Mouse (Mus musculus) hindbrain, embryonic 12.5 days (tissue): ENCODE results near the gene Eps8l2. TPM values are rescaled to one million over a fixed set of nuclear protein-coding genes. Genes with fewer than 3 reads are reported as not detected.
A peak's percentile ranks its signal among the peaks of the same experiment; 100 is the strongest.
"Not testable (repeated sequence)": the region's sequence is repeated elsewhere in the genome, so short reads cannot be mapped to it uniquely, and the experiment has no call there.

ENCODE experiments used
- ATAC-seq: fragments of 200-750 bp; cut with Nextera tagmentation; 2 replicates; pipeline ENCODE4 v1.8.0; 2017; ENCODE audit warnings: moderate TSS enrichment; ENCODE audit not compliant: low FRiP score
- H3K27ac ChIP-seq: fragments of 300-500 bp; sonication (generic); 2 replicates; pipeline ENCODE4 v1.5.1; 2016; ENCODE audit warnings: mild to moderate bottlenecking
- H3K27me3 ChIP-seq: fragments of 300-500 bp; sonication (generic); 2 replicates; pipeline ENCODE4 v1.6.1; 2016; ENCODE audit warnings: mild to moderate bottlenecking
- H3K36me3 ChIP-seq: fragments of 300-500 bp; sonication (generic); 2 replicates; pipeline ENCODE4 v1.6.1; 2016; ENCODE audit warnings: mild to moderate bottlenecking
- H3K4me1 ChIP-seq: fragments of 300-500 bp; sonication (generic); 2 replicates; pipeline ENCODE4 v1.6.1; 2016
- H3K4me2 ChIP-seq: fragments of 300-500 bp; sonication (generic); replicated peaks from 2 replicates; pipeline ENCODE4 v1.6.1; 2016; ENCODE audit warnings: mild to moderate bottlenecking
- H3K4me3 ChIP-seq: fragments of 300-500 bp; sonication (generic); 2 replicates; pipeline ENCODE4 v1.5.1; 2016; ENCODE audit warnings: mild to moderate bottlenecking
- H3K9ac ChIP-seq: fragments of 300-500 bp; sonication (generic); 2 replicates; pipeline ENCODE4 v1.6.1; 2016; ENCODE audit warnings: mild to moderate bottlenecking, moderate library complexity
- H3K9me3 ChIP-seq: fragments of 300-500 bp; sonication (generic); replicated peaks from 2 replicates; pipeline ENCODE4 v1.6.1; 2016; ENCODE audit warnings: mild to moderate bottlenecking
- WGBS: fragments of 180-500 bp; shearing (Covaris S2); methylation state at CpG from one replicate; pipeline ENCODE4 v1.1.7; 2016; 5-methylcytosine and 5-hydroxymethylcytosine counted together
- polyA plus RNA-seq: library from polyadenylated mRNA; unstranded; fragments of >200 nt; fragmentation: Nextera tagmentation; extraction: Ambion mirVana; gene quantifications from 2 replicates; pipeline ENCODE4 v1.2.1, GENCODE M21; 2016

Gene Eps8l2
- polyA plus RNA-seq, 1 experiment from 2014 or later = 2.6 TPM

- Histone ChIP-seq H3K4me2 (no peak overlapping the region), H3K4me1 (no peaks in the 10 kb centered on the region), H3K27ac (no peak overlapping the region), H3K4me3 (no peak overlapping the region), H3K36me3 (peaks cover 61% of the 10 kb centered on the region), H3K9me3 (no peaks in the 10 kb centered on the region), H3K27me3 (no peaks in the 10 kb centered on the region), H3K9ac (no peak overlapping the region)
- WGBS = 49% methylated on average over 5 of the region's 5 CpGs
- ATAC-seq = peak; percentile 46; the same call in 1 of the 2 replicates
These were observed 64.6 kb downstream of the Eps8l2 start for GRCm38 (mm10) chr7:141403305-141403704.

- H3K4me2 ChIP-seq = no peak overlapping the region
- H3K9ac ChIP-seq = no peak overlapping the region
- no peak overlapping the region for H3K27ac ChIP-seq
- no peaks in the 10 kb centered on the region for H3K9me3 ChIP-seq
- 83% methylated on average over 4 of the region's 4 CpGs for WGBS
- no peaks in the 10 kb centered on the region for H3K27me3 ChIP-seq
- H3K4me1 ChIP-seq = peaks cover 5% of the 10 kb centered on the region
- ATAC-seq = no peak
- no peak overlapping the region for H3K4me3 ChIP-seq
- H3K36me3 ChIP-seq = peaks cover 61% of the 10 kb centered on the region
These were observed 66.8 kb downstream of the Eps8l2 start for GRCm38 (mm10) chr7:141405466-141405865.

GRCm38 (mm10) chr7:141407670-141408069, 69.0 kb downstream of the Eps8l2 start:
- ATAC-seq, H3K4me3 ChIP-seq, H3K9me3 ChIP-seq, H3K4me2 ChIP-seq, H3K4me1 ChIP-seq, H3K9ac ChIP-seq, H3K27ac ChIP-seq, H3K27me3 ChIP-seq: not testable (repeated sequence)
- H3K36me3 ChIP-seq = peaks cover 45% of the 10 kb centered on the region
- WGBS = 97% methylated on average over 7 of the region's 7 CpGs

GRCm38 (mm10) chr7:141408833-141409232, 70.2 kb downstream of the Eps8l2 start:
- H3K4me1 ChIP-seq = peaks cover 12% of the 10 kb centered on the region
- H3K9me3 ChIP-seq = no peaks in the 10 kb centered on the region
- H3K4me3 ChIP-seq = no peak overlapping the region
- no peak overlapping the region; the same call in 1 of the 2 replicates for H3K4me2 ChIP-seq
- peaks cover 37% of the 10 kb centered on the region for H3K36me3 ChIP-seq
- H3K27ac ChIP-seq = peak overlapping the region; percentile 44; the same call in 1 of the 2 replicates
- H3K27me3 ChIP-seq = no peaks in the 10 kb centered on the region
- no peak overlapping the region for H3K9ac ChIP-seq
- WGBS = 15% methylated on average over 11 of the region's 11 CpGs
- peak; percentile 46 for ATAC-seq

- Histone ChIP-seq H3K9me3 (no peaks in the 10 kb centered on the region), H3K9ac (peak overlapping the region; percentile 3; the same call in 1 of the 2 replicates), H3K36me3 (peaks cover 37% of the 10 kb centered on the region), H3K4me3 (no peak overlapping the region), H3K4me2 (no peak overlapping the region), H3K27ac (no peak overlapping the region), H3K27me3 (no peaks in the 10 kb centered on the region), H3K4me1 (peaks cover 17% of the 10 kb centered on the region)
- WGBS = 90% methylated on average over 8 of the region's 8 CpGs
- no peak for ATAC-seq
These were observed 72.0 kb downstream of the Eps8l2 start for GRCm38 (mm10) chr7:141410631-141411030.

GRCm38 (mm10) chr7:141411667-141412066, 73.0 kb downstream of the Eps8l2 start:
- H3K27ac ChIP-seq = no peak overlapping the region
- no peak for ATAC-seq
- WGBS = 79% methylated on average over 1 of the region's 1 CpGs

More at GRCm38 (mm10) chr7:141411667-141412066, 73.0 kb downstream of the Eps8l2 start:
- no peaks in the 10 kb centered on the region for H3K9me3 ChIP-seq
- H3K9ac ChIP-seq = 0 out of 2 replicates have a peak overlapping the region, but pooled peaks have one; percentile 27
- H3K4me3 ChIP-seq = no peak overlapping the region
- no peaks in the 10 kb centered on the region for H3K27me3 ChIP-seq
- peaks cover 37% of the 10 kb centered on the region for H3K36me3 ChIP-seq
- no peak overlapping the region for H3K4me2 ChIP-seq
- H3K4me1 ChIP-seq = peaks cover 17% of the 10 kb centered on the region

Other genes with a start within 250 kb of the Eps8l2 start
- gene Sigirr, start 238.3 kb upstream of the Eps8l2 start, polyA plus RNA-seq = 1.7 and 2.6 TPM in 2 replicates
- gene Ano9, start 221.1 kb upstream of the Eps8l2 start, polyA plus RNA-seq = 0.59 and 0.81 TPM in 2 replicates
- gene Ptdss2, start 216.5 kb upstream of the Eps8l2 start, polyA plus RNA-seq = 76.0 and 76.5 TPM in 2 replicates
- gene Rnh1, start 166.0 kb upstream of the Eps8l2 start, polyA plus RNA-seq = 61.0 and 61.9 TPM in 2 replicates
- gene Hras, start 144.9 kb upstream of the Eps8l2 start, polyA plus RNA-seq = 95.1 and 103 TPM in 2 replicates
- 10.8 and 12.2 TPM in 2 replicates for gene Lrrc56, start 144.7 kb upstream of the Eps8l2 start, polyA plus RNA-seq
- 3.3 and 3.9 TPM in 2 replicates for gene Lmntd2, start 124.8 kb upstream of the Eps8l2 start, polyA plus RNA-seq
- 34.7 and 35.6 TPM in 2 replicates for gene Rassf7, start 123.0 kb upstream of the Eps8l2 start, polyA plus RNA-seq
- 95.5 and 99.3 TPM in 2 replicates for gene Phrf1, start 110.1 kb upstream of the Eps8l2 start, polyA plus RNA-seq
- 1.1 and 1.5 TPM in 2 replicates for gene Irf7, start 72.4 kb upstream of the Eps8l2 start, polyA plus RNA-seq
- not detected in 2 replicates for gene Cdhr5, start 62.1 kb upstream of the Eps8l2 start, polyA plus RNA-seq
- gene Sct, start 59.7 kb upstream of the Eps8l2 start, polyA plus RNA-seq = 2.4 and 2.7 TPM in 2 replicates
- gene Drd4, start 46.9 kb upstream of the Eps8l2 start, polyA plus RNA-seq = 0.81 and 0.86 TPM in 2 replicates
- 96.5 and 96.6 TPM in 2 replicates for gene Deaf1, start 11.2 kb upstream of the Eps8l2 start, polyA plus RNA-seq
- gene Tmem80, start 11.1 kb upstream of the Eps8l2 start, polyA plus RNA-seq = 60.5 and 66.9 TPM in 2 replicates
- gene Taldo1, start 53.3 kb downstream of the Eps8l2 start, polyA plus RNA-seq = 352 and 355 TPM in 2 replicates
- 52.2 and 54.1 TPM in 2 replicates for gene Gatd1, start 75.3 kb downstream of the Eps8l2 start, polyA plus RNA-seq
- gene Cend1, start 90.6 kb downstream of the Eps8l2 start, polyA plus RNA-seq = 27.9 and 30.9 TPM in 2 replicates
- 54.8 and 62.1 TPM in 2 replicates for gene Slc25a22, start 99.0 kb downstream of the Eps8l2 start, polyA plus RNA-seq
- 10.8 and 11.6 TPM in 2 replicates for gene Pidd1, start 105.1 kb downstream of the Eps8l2 start, polyA plus RNA-seq
- 801 and 888 TPM in 2 replicates for gene Rplp2, start 108.5 kb downstream of the Eps8l2 start, polyA plus RNA-seq
- 16.2 and 19.1 TPM in 2 replicates for gene Pnpla2, start 116.3 kb downstream of the Eps8l2 start, polyA plus RNA-seq
- 7.7 and 8.9 TPM in 2 replicates for gene Cracr2b, start 122.2 kb downstream of the Eps8l2 start, polyA plus RNA-seq
- 14.4 and 17.3 TPM in 2 replicates for gene Cd151, start 128.5 kb downstream of the Eps8l2 start, polyA plus RNA-seq
- gene Polr2l, start 136.3 kb downstream of the Eps8l2 start, polyA plus RNA-seq = 62.0 and 69.0 TPM in 2 replicates
- 30.1 and 31.1 TPM in 2 replicates for gene Tspan4, start 136.4 kb downstream of the Eps8l2 start, polyA plus RNA-seq
- gene Chid1, start 201.0 kb downstream of the Eps8l2 start, polyA plus RNA-seq = 31.8 and 32.1 TPM in 2 replicates
- gene Ap2a2, start 223.3 kb downstream of the Eps8l2 start, polyA plus RNA-seq = 114 and 117 TPM in 2 replicates